Mouse (Mus musculus) heart, postnatal 10 days (tissue): ENCODE measurements at regions not wholly inside any gene's neighbourhood (a gene's known extent, or its start where the extent isn't known, plus 50 kb on each side); places are given as distances from the start of the nearest gene placed in this dataset.
A peak's percentile ranks its signal among the peaks of the same experiment; 100 is the strongest.

ENCODE experiments used
- DNase-seq, 2 experiments: peaks; one replicate each; pipeline ENCODE4 v3.0.0; 2021
- intact Hi-C: fragments of 180-260 bp; cut with DNase I; formaldehyde crosslinking; loops from one replicate; pipeline ENCODE4 v1.15.1; 2025

DNA sequence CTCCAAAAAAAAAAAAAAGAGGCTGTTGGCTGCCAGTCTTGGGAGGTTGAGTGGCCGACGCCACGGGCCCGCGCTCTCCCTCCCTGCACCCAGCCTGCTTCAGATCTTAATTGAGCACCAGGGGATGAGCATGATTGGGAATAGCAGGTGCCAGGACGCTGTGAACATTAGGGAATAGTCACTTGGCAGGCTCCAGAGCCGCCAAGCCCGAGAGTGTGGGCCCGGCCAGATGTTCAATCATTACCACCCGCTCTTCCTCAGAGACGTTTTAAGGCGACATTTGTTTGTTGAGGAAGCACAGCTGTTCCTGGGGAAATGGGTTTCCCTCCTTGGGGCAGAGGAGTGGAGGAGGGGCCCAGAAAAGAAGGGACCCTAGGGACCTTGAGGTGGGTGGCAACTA, 94.0 kb upstream of the Smad3 start:
- DNase-seq = no peak
- intact Hi-C loops = no loop called here

DNA sequence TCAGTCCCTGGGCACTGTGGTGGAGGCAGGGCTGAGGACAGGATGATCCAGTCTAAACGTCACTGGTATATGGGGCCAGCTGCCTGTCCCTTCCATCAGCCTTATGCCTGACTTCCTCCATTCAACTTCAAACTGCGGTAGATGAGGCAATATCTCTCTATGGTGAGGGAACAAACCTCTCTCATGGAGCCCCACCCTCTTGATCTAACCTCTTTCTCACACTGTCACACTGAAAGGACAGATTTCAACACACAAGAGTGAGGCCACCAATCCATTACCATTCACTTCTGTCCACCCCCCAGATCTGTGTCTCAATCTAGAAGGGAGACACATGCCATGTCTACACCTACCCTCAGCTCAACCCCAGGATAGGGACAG, 92.5 kb upstream of the Smad3 start:
- intact Hi-C loops = no loop called here
- DNase-seq = no peak

DNA sequence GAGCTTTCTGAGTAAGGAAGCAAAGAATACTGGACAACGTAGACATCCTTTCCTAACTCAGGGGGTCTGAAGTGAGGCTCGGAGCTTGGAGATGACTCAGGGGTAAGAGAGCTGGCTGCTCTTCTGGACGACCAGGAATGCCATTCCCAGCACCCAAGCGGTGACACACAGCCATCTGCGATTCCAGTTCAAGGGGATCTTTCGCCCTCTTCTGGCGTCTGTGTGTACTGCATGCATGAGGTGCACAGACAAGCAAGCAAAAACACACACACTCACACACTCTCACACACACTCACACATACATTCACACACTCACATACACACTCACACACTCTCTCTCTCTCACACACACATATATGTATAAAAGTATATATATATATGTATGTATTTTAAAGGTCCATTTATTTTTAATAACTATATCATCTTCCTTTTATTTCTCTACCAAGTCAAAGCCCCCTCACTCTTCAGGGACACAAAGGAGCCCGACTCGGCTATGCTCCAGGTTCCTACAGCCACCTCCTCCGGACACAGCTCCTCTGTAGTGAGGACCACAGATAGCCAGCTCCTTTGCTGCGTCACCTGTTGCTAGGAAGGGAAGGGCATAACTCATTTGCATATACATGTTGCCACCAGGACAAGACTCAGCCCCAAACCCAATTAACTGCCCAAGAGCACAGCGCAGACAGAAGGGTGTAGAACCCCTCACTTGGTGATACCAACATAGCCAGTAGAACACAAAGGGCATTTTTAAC, 91.9 kb upstream of the Smad3 start:
- intact Hi-C loops = no loop called here
- peak in 1 of 2 experiments; percentile 23 for DNase-seq

DNA sequence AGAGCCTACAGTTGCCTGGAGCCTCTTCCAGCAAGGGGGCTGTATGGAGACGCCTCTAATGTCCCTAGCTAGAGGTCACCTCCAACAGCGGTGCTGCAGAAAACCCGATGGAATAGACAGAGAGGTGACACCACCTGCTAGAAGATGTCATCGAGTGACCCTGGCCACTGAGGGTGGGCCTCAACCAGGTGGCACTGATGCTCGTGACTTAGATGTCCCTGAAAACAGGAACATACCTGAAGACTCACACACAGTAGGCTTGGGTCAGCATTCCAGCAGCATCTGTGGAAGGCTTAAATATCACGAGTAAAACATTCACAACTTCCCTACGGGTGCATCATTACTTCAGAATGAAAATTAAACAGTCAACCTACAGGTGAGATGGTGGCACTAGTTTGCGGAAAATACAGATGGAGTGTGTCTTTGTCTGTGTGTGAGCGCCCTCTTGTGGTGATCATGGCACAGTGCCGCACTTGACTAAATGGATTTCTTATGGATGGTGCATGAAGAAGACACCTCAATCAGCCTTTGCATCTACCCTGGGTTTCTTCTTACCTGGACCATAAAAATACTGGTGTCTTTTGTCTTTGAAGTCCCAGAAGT, 86.2 kb upstream of the Smad3 start:
- intact Hi-C loops = loop anchor here (1.0 to 5.0 kb wide), 5 partner anchors 77 to 708 kb away; partner anchors contain the start of gene Smad3
- peak; percentile 76 to 87 for DNase-seq

DNA sequence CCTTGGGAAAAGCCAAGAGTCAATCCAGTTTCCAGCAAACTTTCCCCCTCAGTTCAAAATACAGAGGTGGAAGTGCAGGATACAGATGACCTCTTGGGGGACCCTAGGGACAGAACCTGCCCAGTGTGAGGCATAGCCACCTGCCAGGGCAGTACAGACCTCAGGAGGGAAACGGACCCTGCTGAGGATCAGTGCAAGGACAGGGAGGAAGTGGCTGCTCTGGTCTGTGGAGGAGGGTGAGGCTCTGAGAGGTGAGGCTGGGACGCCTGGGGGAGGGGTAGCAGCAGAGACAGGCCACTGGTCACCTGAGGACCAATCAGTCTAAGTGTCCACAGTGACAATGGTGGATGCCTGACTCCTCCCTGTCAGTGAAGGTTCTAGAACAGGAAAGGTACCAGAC, 85.6 kb upstream of the Smad3 start:
- intact Hi-C loops = loop anchor here (5.0 kb wide), 2 partner anchors 86 to 271 kb away; partner anchors contain the start of gene Smad3
- DNase-seq = no peak

DNA sequence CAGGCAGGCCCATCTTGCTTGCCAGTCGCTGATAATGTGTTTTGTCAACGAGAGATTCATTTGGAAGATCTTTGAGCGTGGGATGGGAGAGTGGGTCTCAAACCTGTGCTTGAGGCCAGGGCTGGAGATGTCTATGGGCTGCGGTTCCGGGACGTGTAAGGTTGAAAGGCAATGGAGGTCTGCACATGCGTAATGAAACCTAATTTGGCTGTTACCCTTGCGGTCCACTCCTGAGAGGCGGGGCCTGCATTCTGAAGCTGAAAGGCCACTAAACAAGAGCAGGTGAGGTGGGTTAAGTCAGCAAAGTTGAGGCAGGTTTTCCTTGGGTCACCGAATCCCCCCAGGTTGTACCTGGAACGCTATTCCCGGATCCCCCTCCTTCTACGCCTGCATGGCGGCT, 83.3 kb upstream of the Smad3 start:
- DNase-seq = no peak
- intact Hi-C loops = loop anchor here (5.0 kb wide), 2 partner anchors 84 to 269 kb away; partner anchors contain the start of gene Smad3

DNA sequence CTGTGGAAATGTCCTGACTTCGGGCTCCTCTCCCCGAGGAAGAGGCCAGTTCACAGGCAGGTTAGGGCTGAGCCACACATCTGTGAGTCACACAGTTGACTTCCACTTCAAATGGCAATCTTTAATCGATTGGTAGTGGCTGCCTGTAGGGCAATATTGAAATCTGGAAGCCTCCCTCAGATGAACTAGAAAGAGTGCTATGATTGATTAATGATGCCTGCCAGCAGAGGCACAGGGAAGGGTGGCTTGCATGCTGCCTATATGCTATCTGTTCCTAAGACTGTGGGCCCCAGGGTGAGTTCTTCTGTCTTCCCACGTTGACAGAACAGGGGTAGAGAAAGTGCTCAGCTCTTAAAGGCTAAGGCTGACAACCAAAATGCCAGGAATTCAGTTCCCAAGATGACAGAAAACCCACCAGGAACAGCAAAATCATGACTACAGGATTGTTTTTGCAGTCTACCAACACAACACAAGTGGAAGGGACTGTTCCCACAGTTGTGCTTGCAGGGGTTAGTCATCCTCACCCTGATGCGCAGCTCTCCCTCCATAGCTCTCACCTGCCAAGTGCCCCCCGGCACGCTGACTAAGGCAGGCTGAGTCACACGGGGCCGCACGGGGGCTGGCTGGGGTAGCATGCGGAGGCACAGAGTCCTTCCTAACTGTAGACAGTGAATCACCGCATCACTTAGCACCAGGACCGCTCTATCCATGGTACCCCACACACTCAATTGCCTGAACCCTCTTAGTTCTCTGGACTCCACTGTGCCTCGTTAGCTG, 81.4 kb upstream of the Smad3 start:
- no peak for DNase-seq
- intact Hi-C loops = no loop called here

DNA sequence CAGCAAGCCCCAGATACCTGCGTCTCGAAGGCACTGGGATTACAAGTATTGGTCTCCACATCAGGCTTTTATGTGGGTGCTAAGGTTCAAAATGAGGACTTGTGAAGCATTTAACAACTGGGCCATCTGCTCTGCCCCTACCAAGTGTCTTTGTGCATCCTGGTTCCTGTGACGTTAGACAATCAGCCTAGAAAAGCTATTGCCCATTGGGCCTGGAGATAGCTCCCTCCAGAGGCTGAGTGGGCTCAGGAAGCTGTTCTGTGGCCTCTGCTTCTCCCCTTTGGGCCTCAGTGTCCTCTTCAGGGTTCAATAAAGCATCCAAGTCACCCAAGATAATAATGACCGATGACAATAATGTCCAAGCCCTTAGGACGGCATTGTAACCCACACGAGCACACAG, 79.8 kb upstream of the Smad3 start:
- intact Hi-C loops = no loop called here
- no peak for DNase-seq

DNA sequence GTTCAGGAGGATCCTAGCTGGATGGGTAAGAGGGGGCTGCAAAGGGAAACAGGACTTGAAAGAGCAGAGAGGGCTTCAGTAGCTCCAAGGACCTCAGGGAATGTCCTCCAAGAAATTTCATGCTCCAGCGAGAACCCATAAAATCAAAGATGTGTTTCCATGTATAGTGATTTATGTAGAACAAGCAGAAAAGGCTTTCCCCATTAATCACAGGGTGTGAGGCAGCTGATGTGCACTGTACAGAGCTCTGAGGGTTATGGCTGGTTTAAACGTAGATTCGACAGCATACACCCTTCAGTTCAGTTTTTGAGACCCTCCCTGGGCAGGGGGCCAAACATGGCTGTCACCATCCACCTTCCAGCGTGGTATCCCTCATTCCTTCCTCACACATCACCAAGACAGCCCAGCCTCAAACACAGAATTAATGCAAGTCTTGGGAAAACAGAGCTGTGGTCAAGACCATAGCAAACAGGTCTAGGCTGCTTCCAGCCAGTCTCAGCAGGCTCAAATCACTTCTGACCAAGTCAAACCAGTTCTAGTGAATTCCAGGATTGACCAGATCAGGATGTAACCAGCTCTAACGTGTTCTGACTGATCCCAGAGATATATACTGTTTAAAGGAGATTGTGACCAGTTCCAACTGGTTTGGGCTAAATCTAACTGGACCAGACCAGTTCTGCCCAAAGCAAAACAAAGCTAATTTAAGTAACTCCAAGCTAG, 78.9 kb upstream of the Smad3 start:
- intact Hi-C loops = no loop called here
- DNase-seq = no peak

DNA sequence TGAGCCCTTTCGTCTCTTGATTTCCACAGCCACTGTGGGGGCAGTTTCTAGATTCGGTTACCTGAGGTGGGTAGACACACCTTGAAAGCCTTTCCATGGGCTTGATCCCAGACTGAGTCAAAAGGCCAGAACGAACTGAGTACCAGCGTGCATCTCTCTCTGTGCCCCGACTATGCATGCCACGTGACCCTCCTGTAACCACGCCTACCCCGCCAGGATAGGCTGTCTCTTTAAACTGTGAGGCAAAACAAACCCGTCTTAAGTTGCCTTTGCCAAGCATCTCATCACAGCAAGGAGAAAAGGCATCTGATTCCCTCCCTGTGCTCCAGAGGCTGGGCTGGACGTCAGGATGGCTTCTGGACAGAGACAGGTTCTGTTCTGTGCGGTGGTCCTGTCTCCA, 78.2 kb upstream of the Smad3 start:
- intact Hi-C loops = no loop called here
- no peak for DNase-seq

DNA sequence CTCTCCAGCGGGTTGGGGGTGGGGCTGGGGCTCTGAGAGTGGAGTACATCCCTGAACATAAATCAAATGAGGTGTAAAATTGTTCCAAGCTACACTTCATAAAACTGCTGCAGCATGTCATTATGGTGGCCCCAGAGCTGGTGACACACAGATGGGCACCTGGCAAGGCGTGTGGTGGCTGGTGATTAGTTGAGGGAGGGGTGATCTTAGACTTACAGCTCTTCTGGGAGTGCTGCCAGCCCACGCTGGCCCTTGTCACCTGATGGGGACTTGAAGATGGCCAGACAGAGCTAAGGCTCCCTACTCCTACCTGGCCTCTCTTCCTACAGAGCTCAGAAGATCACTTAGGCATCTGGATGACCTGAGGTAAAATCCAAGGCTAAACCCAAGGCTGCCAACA, 76.6 kb upstream of the Smad3 start:
- intact Hi-C loops = no loop called here
- no peak for DNase-seq

DNA sequence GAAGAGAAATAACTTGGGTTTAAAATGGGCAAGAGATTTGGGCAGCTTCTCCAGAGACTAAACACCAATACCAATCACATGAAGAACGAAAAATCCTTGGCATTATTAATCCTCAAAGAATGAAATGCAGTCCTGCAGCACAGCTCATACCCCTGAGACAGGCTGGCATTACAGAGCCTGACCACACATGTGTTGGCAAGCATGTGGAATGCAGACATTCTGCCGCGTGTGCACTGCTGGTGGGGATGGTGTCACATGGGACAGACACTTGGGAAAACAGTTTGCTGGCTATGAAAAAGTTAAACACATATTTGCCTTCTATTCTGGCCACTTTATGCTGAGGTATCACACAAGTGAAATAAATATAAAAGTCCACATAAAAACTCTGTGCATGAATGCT, 60.4 kb upstream of the Smad3 start:
- intact Hi-C loops = no loop called here
- DNase-seq = no peak

DNA sequence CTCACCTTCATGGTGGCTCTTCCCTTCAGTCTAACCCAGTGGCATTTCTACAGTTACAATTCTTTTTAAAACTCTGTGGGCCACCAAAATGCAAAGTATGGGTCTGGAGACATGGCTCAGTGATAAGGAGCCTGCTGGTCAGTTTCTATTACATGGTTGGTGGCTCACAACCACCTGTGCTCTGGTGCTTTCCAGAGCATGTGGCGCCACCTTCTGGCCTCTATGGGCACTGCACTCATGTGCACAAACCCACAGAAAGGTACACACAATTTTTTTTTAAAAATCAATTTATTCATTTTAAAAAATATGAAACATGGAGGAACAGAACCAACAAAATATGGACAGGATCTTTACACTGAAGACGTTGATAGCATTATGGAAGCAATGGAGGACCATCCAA, 58.7 kb upstream of the Smad3 start:
- no peak for DNase-seq
- intact Hi-C loops = no loop called here

DNA sequence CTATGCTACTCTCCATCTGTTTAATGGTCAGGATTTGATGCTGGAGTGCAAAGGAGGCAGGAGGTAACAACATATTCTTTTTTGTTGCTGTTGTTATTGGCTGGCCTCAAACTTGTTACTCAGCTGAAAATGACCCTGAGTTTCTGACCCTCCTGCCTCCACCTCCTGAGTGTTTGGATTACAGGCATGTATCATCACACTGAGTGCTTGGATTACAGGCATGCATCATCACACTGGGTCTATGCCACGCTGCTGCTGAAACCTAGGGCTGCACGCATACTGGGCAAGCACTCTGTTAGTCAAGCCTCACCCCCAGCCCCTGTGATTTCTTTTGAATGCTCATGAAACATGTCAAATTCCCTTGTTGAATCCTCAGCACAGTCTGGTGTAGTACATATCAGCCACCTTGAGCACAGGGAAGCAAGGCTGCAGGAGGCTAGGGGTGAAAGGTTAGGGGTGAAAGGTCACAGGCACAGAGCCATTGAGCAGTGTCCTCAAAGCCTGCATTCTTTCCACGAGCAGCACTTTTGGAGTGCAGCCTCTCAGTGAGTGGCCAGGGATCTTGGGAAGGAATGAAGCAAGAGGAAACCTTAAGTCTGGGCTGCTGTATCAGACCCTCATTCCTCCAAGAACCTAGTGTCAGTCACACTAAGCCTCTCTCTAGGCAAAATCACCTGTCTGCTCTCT, 52.2 kb upstream of the Smad3 start:
- intact Hi-C loops = no loop called here
- DNase-seq = no peak
